10 mouse cellular contexts compared by ENCODE assay signal in the genomic region with DNA sequence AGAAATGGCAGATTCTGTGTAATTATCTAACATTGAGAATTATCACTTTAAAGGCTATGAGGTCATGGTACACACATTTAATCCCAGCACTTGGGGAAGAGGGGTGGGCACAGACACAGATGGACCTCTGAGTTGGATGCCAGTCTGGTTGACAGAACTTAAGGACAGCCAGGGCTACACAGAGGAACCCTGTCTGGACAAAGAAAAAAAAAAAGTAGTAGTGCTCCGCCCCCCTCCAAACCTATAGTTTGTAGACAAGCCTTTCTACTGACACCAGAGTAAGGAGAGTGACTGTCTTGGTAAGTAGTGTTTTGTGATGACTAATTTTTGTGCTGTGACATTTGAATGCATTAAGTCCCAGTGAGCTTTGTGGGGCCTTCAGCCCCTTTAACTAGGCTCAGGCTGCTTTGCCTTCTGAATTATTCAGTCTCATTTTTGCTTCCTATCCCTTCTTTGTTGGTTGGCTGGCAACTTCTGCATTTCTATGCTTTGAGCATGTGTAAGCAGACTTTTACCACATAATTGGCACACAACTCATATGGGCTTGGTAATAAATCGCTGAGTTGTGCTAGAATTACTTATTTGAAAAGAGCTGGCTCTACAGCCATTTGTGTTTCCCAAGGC. TPM values are rescaled to one million over a fixed set of nuclear protein-coding genes. Genes with fewer than 3 reads are reported as not detected.
DNase-seq lines count a peak whose midpoint lies in the region; ATAC-seq and TF ChIP-seq lines count a peak whose summit lies in the region.
"Had no signal": no experiment of that assay in that cellular context is flagged by ENCODE, and none has a peak within 500 bp of the region (broad histone marks: within the 10 kb centered on the region; RNA-seq: fewer than 3 reads in every experiment).

No protein-coding gene starts in this region.

- H3K4me2 ChIP-seq in forebrain, embryonic 16.5 days (ENCODE audit: low read length) = peak overlapping the region; percentile 37

- peak overlapping the region; percentile 92 for H3K4me3 ChIP-seq in gastrocnemius, adult 2 months
- H3K4me3 ChIP-seq in forebrain, embryonic 16.5 days (replicated peaks; ENCODE audit: low read length) = peak overlapping the region; percentile 11; the same call in 1 of the 2 replicates
- H3K4me3 ChIP-seq in megakaryocyte, embryonic 14.5 days (replicated peaks) = peak overlapping the region; percentile 83

- no peaks in the 10 kb centered on the region for H3K36me3 ChIP-seq in forebrain, embryonic 16.5 days (ENCODE audit: control insufficient read depth, insufficient read depth)
- H3K36me3 ChIP-seq in megakaryocyte, embryonic 14.5 days (replicated peaks; ENCODE audit: low read length) = peaks cover 35% of the 10 kb centered on the region

- peak overlapping the region; percentile 27; the same call in 1 of the 2 replicates for H3K9ac ChIP-seq in forebrain, embryonic 16.5 days (replicated peaks; ENCODE audit: low read depth, low read length)

- no peak overlapping the region; the same call in 1 of the 2 replicates for H3K27ac ChIP-seq in gastrocnemius, adult 2 months
- H3K27ac ChIP-seq in forebrain, embryonic 16.5 days (ENCODE audit: low read length) = peak overlapping the region; percentile 57

- no peak for DNase-seq in gastrocnemius, adult 2 months
- no peak for DNase-seq in gastrocnemius, postnatal 10 days
- peak; percentile 36 to 41 for DNase-seq in B cell, adult 2 months
- DNase-seq in left cerebral cortex, adult 18-20 months (ENCODE audit: low spot score in 2 of 2) = no peak
- DNase-seq in layer of hippocampus, adult 9-10 months (ENCODE audit: low spot score) = no peak
- DNase-seq in gastrocnemius, postnatal 4 days (ENCODE audit: low spot score in 2 of 2) = no peak
- DNase-seq: layer of hippocampus, adult 9-11 months; thymus, postnatal 4 days had no signal

- intact Hi-C loops in gastrocnemius, adult 2 months (cut with DNase I) = no loop called here

- peak; percentile 0; the same call in 1 of the 2 replicates for ATAC-seq in forebrain, embryonic 16.5 days

- no peak for TF ChIP-seq CTCF in gastrocnemius, adult 2 months (IDR thresholded peaks at IDR 0.05)

- peaks cover 28% of the 10 kb centered on the region for H3K4me1 ChIP-seq in forebrain, embryonic 16.5 days (replicated peaks; ENCODE audit: control insufficient read depth, insufficient read depth, low read length)
- H3K4me1 ChIP-seq in megakaryocyte, embryonic 14.5 days = peaks cover 72% of the 10 kb centered on the region

- 18% methylated on average over 2 of the region's 2 CpGs for WGBS in forebrain, embryonic 16.5 days

- peaks cover 1% of the 10 kb centered on the region; the same call in 1 of the 2 replicates for H3K9me3 ChIP-seq in forebrain, embryonic 16.5 days (ENCODE audit: control insufficient read depth, low read length)
- H3K9me3 ChIP-seq in megakaryocyte, embryonic 14.5 days = 0 out of 2 replicates have a peak, but pooled peaks cover 3% of the 10 kb centered on the region

- no peaks in the 10 kb centered on the region for H3K27me3 ChIP-seq in forebrain, embryonic 16.5 days (replicated peaks; ENCODE audit: control insufficient read depth, insufficient read depth, low read length)
- H3K27me3 ChIP-seq in megakaryocyte, embryonic 14.5 days (replicated peaks) = no peaks in the 10 kb centered on the region

RNA-seq across cellular contexts. Expression of gene Gdi2, which starts 3.4 kb away (rescaled TPM):
- total RNA-seq in gastrocnemius, adult 2 months (2021) = 100 to 1,000 TPM; 145 to 152 TPM
- total RNA-seq in gastrocnemius, postnatal 10 days (2021) = 100 to 1,000 TPM; 211 to 214 TPM
- polyA plus RNA-seq in forebrain, embryonic 16.5 days (2015; fragmentation: Nextera tagmentation; extraction: Ambion mirVana) = 420 and 463 TPM in 2 replicates
- 121 and 149 TPM in 2 replicates for polyA plus RNA-seq in megakaryocyte, embryonic 14.5 days (2012; ENCODE audit: insufficient read depth, low replicate concordance)
- 100 to 1,000 TPM; 313 to 314 TPM for total RNA-seq in left cerebral cortex, adult 18-20 months (2021)
- total RNA-seq in gastrocnemius, postnatal 4 days (2021) = 100 to 1,000 TPM; 275 to 283 TPM

Comparison
In these comparisons a context has a peak if more than half of its experiments do, and no peak if none do; other contexts are left out.
1. DNase-seq: peak in B cell, adult 2 months (2 of 2); none in gastrocnemius, adult 2 months (single experiment), gastrocnemius, postnatal 10 days (single experiment), left cerebral cortex, adult 18-20 months (0 of 2), layer of hippocampus, adult 9-10 months (single experiment) and gastrocnemius, postnatal 4 days (0 of 2).
2. H3K4me3 ChIP-seq: peak in every context shown above with its lines; median percentile 92 in gastrocnemius, adult 2 months; 83 in megakaryocyte, embryonic 14.5 days; 11 in forebrain, embryonic 16.5 days.